Mouse (Mus musculus): ENCODE data around the gene Edem1. TPM values are rescaled to one million over a fixed set of nuclear protein-coding genes. Genes with fewer than 3 reads are reported as not detected.
"Not testable (repeated sequence)": the region's sequence is repeated elsewhere in the genome, so short reads cannot be mapped to it uniquely, and the experiment has no call there.

Gene Edem1
- total RNA-seq, 4 experiments from 2014 or later, result 6.2 to 12.5 (median 9.0) TPM

DNA sequence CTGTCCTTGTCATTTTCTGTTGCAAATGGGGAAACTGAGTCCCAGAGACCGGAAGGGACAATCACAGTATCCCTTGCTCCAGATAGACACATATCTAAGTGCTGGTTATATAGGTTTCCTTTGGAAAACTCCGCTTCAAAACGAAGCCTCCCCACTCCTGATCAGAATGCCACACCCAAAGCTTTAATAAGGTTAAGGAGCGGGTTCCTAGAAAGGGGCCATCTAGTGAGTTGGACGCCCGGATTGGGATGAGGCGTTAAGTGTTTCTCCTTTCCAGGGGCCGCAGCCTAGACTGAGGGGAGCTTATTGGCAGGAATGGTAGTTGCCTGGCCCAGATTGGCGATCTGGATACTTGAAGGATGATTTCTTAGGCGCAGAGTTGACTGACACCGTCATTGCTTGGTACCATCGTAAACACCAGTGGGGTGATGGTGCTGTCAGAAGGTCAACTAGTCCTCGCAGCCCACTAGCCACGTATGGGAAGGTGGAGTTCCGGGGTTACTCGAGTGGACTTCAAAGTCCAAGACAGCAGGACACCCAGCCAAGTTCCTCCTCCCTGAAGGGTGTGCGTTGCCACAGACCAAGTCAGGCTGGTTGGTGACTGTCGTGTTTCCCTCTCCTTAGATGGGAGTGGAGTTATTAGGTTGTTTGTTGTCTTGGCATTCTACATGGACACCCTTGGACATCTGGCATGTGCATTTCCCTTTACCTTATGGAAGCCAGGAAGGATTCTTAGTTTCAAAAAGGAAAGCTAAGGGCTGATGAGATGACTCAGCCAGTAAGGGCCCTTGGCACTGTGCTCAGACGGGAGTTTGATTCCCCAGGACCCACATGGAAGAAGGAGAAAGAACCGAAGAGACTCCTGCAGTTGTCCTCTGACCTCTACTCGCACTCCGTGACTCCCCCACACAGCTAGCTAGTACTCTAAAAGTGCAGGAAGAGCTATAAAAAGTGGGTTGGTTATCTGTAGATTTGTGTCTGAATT is 1.2 kb downstream of the Edem1 start:
- DNase-seq (ENCODE audit: low spot score), result peak; percentile 46

DNA sequence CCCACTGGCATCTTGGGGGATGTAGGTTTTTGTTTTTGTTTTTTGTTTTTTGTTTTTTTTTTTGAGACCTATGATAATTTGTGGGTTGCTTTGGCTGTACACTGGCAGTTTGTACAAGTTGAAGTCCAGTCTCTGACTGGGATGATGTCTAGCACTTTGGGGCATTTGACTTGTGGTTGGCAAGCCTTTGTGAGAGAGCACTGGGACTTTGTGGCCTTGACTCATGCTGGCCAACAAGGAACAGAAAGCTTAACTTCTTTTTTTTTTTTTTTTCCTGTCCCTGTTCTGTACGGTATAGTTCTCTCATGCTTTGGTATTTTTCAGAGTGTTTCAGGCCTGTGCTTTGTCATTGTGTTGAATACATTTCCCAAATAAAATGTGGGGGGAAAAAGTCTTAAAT is 3.7 kb downstream of the Edem1 start:
- DNase-seq (ENCODE audit: low spot score), result no peak

DNA sequence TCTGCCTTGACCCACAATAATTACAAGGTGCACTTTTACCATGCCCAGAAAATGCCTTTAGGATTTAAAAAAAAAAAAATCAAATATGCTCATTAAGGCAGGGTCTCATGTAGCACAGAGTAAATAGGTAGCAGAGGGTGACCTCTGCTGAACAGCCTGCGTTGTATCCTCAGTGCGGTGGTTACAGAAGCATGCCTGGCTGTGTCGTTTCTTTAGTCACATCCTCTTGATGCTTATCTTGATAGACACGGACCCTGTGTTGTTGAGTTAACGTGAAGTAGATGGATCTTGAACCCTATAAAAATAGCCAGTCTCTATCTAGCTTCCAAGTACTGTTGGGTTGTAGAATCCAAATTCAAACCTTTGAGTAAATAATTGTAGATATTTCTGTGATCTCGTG is 4.5 kb downstream of the Edem1 start:
- DNase-seq (ENCODE audit: low spot score), result no peak

DNA sequence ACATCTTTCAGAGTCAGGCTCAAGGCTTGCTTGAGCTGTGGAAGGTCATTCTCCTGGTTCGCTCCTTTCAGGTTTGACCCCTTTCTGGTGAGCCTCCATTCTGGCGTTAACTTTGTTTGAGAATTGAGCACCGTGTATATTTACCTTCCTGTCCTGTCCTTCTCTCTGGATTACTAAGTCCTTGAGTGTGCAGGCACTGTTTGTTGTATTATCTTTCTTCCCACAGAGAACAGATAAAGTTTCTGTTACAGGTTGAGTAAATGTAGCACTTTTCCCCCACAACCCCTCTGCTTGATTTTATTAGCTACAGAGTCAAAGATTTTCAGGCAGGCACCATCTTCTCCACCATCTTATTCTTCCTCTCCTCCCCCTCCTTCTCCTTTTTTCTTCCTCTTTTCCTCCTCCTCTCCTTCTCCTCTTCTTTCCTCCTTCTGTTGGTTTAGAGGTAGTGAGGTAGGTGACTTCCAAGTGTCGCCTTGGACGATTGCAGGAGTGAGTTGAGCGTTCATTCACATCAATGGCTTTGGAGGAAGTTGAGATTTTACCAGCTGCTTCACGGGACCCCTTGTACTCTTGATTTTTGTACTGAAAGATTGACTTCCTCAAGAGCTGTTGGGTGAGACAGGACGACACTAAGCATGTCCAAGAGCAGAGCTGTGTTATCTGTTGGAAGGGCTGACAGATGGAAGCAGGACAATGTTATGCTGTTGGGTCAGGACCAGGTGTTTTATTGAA is 5.7 kb downstream of the Edem1 start:
- no peak for DNase-seq (ENCODE audit: low spot score)

DNA sequence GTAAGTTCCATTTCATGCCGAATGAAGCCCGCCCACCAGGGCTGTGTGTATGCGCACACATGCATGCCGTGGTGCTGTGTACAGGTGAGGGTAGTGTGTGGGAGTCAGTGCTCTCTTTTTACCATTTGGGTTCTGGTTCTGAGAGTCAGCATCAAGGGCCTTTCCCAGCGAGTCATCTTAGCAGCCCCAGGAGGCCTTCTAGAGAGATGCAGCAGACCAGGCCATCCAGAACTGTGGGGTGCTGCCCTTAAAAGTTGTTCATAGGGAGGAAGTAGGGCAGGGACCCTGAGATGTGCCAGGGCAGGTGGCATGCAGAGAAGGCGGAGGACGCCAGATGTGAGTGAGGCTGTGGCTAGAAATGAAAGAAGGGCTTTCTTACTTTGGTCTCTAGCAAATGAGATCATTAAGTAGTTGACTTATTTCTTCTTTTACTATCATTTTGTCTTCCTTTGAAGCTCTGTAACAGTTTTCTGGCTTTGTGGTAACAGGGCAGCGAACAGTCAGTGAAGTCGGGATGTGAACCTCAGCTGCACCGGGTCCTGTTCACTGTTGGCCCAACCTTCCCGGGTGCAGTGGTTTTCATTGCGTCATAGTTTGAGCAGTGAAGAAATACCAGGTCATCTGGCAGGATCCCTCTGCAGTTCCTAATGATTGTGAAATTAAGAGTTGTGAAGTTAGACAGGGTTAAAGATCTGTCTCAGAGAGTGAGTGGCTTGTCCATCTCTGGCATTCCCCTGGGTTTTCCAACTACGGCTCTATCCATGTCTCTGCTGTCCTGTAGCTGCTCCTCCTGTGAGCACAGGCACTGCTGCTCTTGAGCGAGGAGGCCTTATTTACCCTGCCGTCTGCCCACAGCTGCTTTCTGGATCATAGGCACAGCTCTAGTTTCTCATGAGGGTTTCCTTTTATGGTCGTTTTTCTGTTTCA is 7.6 kb downstream of the Edem1 start:
- DNase-seq (ENCODE audit: low spot score), result peak; percentile 39

DNA sequence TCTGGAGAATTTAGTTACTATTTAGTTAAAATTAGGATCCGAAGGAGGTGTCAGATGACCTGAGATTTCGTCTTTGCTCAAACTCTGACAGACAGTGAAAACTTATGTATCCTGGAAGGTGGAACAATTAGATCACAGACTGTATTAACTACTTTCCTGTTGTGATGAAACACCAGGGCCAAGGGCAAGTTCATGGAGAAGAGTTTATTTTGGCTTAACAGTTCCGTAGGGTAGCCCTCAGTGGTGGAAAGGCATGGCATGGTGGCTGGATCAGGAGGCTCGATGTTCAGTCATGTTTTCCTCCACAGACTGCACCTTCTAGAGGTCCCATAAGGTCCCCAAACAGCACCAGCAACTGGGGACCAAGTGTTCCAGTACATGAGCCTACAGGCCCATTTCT is 8.6 kb downstream of the Edem1 start:
- no peak for DNase-seq (ENCODE audit: low spot score)

DNA sequence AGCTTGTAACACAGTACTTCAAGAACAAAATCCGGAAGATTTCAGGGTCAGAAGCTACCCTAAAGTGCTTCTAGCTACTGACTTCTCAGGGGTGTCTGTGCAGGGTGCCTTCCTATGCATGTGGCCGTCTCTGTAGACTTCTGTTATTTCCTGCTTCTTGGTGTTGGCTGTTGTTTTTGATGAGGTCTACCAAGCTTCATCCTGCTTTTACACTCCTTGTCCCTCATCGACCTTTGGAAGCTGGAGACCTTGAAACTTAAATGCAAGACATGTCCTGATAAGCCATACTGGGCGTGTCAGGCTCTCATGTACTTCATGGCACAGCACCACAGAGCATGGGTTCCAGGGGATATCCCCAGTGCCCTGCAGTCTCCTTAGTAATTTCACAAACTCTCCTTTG is 9.5 kb downstream of the Edem1 start:
- DNase-seq (ENCODE audit: low spot score), result no peak

DNA sequence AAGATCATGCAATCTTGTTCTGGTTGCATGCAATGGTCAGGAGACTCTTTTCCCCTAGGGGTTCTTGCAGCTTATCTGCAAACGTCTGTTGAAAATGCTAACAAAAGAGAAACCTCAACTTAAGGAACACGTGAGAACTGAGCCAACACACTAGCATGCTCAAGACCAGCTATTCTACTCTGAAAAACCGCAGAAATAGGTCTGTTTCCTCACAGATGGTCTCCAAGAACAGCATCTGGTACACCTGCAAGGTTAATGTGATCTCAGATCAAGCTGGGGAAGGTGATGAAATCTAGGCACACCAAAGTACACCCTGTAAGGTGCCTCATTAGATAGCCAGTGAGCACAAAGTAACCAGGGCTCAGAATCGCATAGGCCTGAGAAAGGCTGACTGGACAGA is 11.0 kb downstream of the Edem1 start:
- DNase-seq (ENCODE audit: low spot score), result no peak

DNA sequence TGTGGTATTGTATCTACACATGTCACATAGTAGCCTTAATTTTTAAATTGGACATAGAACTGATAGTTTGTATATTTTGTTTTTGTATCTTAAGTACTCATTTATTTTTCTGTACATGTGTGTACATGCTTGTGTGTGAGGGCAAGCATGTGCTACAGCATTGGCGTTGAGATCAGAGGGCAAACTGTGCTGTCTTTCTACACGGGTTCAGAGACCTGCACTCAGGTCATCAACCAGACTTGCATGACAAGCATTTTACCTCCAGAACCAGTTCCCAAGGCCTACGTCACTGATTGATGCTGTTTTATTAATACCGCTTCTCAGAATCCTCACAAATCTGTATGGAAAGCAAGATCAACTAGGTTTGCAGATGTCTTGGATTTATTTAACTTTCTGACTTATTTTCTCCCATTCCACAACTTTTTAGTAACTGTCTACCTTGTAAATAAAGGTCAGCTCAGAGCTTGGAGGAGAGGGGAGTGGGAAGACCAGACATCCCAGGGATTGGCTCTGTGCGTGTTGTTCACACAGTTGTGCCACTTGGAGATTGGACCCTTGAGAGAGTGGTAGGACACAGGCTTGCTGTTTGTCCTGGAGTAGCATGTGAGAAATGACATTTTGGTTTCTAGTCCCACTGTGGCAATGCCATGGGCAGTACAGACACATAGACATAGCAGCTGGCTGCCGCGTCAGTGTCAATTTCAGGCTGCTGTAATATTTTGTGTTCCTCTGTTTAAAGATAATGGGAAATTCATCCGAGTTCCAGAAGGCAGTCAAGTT is 12.6 kb downstream of the Edem1 start:
- no peak for DNase-seq (ENCODE audit: low spot score)

DNA sequence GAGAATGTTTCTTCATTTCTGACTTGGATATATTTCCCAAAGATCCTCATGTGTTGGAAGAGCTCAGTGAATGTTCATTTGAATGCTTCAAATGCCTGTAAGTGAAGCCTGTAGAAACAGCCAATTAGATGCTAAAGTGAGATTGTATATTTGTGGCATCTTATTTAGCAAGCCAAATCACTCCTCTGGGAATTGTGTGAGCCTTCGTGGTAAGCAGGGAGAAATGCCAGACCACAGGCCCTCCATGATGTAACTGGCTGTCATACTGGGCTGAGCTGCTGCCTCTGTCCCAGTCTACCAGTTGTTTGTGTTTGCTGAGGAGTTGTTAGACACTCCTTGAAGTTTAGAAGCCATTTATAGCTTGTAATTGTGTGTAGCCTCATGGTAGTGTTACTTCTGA is 15.2 kb downstream of the Edem1 start:
- no peak for DNase-seq (ENCODE audit: low spot score)

DNA sequence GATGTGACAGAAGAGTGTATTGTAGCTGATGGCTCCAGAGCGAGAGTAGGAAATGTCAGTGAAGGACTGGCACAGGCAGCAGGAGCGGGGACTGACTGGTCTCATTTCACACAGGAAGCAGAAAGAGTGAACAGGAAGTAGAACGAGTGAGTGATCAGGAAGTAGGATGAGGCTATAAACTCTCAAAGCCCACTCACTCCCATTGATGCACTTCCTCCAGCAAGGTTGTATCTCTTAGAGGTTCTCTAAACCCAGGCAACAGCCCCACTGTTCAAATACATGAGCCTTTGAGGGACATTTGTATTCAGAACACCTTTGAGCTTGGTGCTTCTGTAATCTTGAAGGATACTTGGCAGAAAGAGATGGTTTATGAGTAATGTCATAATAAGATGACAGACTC is 15.7 kb downstream of the Edem1 start:
- no peak for DNase-seq (ENCODE audit: low spot score)

DNA sequence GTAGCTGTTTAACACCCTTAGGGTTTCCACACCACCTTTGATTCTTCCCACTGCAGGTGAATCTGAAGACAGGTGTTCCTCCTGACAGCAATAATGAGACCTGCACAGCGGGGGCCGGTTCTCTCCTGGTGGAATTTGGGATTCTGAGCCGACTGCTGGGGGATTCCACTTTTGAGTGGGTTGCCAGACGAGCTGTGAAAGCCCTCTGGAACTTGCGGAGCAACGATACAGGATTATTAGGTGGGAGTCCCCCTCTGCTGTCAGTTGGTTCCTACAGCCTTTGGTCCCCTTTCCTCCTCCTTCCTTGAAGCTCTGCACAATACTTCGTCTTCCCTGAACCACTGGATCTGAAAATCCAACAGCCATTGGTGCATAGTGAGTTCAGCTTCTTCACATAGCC is 16.3 kb downstream of the Edem1 start:
- no peak for DNase-seq (ENCODE audit: low spot score)

DNA sequence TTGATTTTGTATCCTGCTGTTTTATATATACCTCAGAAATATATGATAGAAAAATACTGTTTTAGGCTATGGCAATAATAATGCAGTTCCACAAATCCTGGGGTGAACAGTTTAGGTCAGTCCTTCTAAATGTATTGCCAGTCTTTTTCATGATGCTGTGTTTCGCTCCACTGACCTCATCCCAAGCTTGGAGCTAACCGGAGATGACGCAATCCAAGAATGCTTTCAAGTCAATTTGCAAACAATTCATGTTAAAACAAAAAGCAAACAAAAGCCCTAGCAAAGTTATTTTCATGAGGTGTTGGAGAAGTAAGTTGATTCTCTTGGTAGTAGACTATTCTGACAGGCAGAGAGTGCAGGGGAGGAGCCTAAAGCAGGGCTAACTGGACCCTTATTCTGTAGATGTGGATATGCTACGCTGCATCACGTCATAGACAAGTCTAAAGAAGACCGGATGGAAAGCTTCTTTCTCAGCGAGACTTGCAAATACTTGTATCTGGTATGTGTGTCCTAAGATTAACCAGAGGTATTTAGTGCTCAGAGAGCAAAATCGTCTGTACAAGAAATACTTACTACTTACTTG is 23.7 kb downstream of the Edem1 start:
- no peak for DNase-seq (ENCODE audit: low spot score)

DNA sequence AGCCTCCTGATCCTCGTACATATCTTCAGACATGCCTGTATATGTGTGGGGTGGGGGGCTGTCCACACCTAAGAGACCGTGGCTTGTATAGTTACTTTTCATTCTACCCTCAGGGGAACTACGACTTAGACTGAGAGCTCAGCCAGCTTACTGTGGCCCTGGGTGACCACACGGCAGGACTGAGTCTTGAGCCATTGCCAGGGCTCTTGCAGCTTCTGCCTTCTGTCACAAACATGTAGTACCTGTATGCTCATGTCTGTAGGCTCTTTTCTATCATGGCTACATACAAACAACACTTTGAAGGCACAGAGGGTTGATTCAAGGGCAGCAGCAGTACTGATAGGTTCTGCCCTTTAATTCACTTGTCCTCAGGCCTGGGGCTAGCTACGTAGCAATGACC is 24.5 kb downstream of the Edem1 start:
- DNase-seq (ENCODE audit: low spot score), result no peak

DNA sequence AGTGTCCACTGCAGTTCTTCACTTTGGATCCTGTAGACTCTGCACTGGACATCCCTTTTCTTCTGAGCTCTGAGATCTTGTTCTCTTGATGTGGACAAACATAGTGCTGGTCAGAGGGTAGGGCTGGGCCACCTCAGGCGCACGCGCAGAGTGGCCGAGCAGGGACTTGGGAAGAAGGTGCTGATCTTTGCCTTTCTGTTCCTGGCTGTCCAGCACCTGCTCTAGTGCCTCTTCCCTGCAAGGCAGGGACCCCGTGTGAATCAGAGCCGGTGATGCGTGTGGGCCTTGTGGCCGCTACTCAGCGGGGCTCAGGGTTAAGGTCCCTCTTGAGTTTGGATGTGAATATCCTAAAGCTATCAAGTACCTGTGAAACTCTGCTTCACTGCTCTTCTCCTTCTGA is 30.1 kb downstream of the Edem1 start:
- DNase-seq (ENCODE audit: low spot score), result no peak

DNA sequence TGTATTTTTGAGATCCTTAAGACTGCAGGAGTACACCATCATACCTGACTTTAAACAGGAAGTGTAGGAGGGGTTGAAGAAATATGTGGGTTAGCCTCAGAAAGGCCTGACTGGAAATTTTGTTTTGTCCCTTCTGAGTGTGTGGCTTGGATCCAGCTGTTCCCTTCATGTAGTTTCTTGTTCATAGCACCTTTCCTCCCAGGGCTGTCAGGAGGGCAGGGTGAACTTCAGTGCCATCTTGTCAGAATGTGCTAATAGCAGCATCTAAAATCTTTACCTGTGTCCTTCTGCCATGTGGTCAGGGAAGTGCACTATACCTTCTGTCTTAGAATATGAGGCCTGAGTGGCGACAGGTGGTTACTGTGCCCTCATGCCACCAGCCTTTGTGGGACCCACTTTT is 32.8 kb downstream of the Edem1 start:
- no peak for DNase-seq (ENCODE audit: low spot score)

DNA sequence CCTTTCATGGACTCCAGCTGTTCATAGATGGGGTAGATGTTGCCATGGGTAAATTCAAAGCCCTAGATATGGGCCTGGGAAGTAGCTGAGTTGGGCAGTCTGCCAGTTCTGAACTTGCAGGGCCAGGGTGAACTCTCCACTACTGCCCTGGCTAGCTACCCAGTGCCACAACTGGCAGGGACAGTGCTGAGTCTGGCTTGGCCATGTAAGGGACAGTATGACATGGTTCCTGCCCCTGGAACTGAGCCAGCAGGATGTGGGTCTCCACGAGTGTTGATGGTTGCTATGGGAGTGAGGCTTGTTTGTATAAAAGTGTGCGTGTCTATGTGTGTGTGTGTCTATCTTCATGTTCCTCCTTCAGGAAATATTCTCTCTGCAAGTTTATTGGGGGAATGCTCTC is 34.1 kb downstream of the Edem1 start:
- peak; percentile 9 for DNase-seq (ENCODE audit: low spot score)

DNA sequence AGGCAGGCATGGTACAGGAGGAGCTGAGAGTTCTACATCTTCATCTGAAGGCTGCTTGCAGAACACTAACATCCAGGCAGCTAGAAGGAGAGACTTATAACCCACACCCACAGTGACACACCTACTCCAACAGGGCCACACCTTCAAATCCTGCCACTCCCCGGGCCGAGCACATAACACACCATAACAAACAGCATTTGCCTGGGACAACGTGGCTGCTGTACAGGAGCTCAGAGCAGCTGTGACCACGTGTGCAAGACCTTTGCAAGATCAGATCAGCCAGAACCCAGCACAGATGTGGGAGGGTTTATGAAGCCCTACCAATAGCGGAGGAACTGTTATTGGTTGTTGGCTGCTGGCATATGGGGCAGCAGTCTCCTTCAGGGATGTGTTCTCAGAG is 37.9 kb downstream of the Edem1 start:
- no peak for DNase-seq (ENCODE audit: low spot score)

DNA sequence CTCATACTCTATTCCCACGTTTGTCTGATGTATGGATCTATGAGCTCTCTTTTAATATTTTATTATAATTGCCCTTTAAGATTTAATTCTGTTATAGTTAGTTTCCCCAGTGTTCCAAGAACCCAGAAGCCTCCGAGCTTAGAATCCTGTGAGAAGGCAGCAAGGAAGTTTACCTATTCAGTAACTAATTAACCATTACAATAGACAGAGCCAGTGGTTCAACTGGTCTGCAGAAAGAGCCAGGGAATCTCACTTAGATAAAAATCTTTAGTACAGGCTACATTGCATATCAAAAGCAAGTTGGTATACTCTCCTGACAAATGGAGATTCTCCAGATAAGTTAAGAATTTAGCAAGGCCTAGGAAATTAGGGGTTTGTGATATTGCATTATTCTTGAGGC is 40.6 kb downstream of the Edem1 start:
- DNase-seq (ENCODE audit: low spot score), result not testable (repeated sequence)

DNA sequence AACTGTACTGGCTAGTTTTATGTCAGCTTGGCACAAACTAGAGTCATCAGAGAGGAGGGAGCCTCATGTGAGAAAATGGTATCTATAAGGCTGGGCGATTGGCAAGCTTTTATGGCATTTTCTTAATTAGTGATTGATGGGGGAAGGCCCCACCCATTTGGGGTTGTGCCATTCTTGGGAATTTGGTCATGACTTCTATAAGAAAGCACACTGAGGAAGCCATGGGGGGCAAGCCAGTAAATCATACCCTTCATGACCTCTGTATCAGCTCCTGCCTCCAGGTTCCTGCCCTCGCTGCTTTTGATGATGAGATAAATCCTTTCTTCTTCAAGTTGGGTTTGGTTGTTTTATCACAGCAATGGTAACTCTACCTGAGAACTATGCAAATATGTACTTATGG is 42.0 kb downstream of the Edem1 start:
- DNase-seq (ENCODE audit: low spot score), result no peak

DNA sequence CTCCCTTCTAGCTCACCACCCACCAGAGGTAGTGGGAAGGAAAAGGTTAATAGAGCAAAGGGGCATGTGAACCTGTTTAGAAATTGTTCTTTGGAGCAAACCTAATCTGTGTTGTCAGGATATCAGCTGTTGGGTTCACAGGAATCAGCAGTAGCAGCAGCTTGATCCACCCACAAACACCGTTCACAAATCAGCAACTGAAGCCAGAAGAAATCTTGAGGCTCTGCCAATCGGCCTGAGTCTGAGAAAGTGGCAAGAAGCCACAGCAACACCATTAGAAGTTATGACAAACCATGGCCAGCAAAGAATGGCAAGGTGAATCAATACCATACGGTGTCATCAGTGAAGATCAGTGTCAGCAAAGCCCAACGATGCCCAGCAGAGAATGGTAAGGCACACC is 42.8 kb downstream of the Edem1 start:
- DNase-seq (ENCODE audit: low spot score), result no peak

Data from heart, adult 8-10 months (tissue).